Comparison of ENCODE assay signal across 9 mouse cellular contexts in the genomic region with DNA sequence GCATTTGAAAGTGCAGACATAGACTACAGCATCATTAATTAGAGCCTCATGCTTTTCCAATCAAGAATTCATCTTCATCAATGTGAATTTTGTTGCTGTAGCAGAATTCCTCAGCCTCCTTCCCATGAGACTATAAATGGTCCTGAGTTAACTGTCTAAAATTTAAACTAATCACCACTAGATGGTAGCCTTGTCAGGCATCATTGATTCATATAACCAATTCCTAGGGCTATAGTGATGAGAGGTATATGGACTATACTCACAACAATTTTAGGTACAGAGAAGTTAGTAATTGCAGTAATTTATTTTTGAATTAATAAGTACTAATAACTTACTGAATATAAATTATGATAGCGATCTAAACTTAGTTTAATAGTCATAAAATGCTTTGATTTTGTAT.
A peak's percentile ranks its signal among the peaks of the same experiment; 100 is the strongest.
DNase-seq lines count a peak whose midpoint lies in the region; ATAC-seq lines count a peak whose summit lies in the region.
"Had no signal": no experiment of that assay in that cellular context is flagged by ENCODE, and none has a peak within 500 bp of the region (broad histone marks: within the 10 kb centered on the region; RNA-seq: fewer than 3 reads in every experiment).

No protein-coding gene starts in this region.

- H3K4me3 ChIP-seq in kidney, embryonic 14.5 days (ENCODE audit: low read length), result no peak overlapping the region
- no peak overlapping the region for H3K4me3 ChIP-seq in forebrain, embryonic 16.5 days (replicated peaks; ENCODE audit: low read length)

- no peak for ATAC-seq in kidney, embryonic 14.5 days (ENCODE audit: low FRiP score, low TSS enrichment)
- ATAC-seq in forebrain, embryonic 16.5 days, result peak; percentile 57; the same call in 1 of the 2 replicates

- peak; percentile 1 for DNase-seq in kidney, adult 9 months
- DNase-seq in 416B (ENCODE audit: low read depth) (peak; percentile 27), adipocyte (ENCODE audit: low spot score) (peak; percentile 5)
- no peak for DNase-seq in thymus, postnatal 4 days
- DNase-seq in spleen, adult 12 weeks (ENCODE audit: low spot score), result no peak
- DNase-seq: cerebellum, adult 8-10 months; right cerebral cortex, adult 18-20 months had no signal

- no peaks in the 10 kb centered on the region for H3K27me3 ChIP-seq in kidney, embryonic 14.5 days (ENCODE audit: control insufficient read depth, insufficient read depth, low read length)
- no peaks in the 10 kb centered on the region for H3K27me3 ChIP-seq in forebrain, embryonic 16.5 days (replicated peaks; ENCODE audit: control insufficient read depth, insufficient read depth, low read length)

- H3K9ac ChIP-seq in kidney, embryonic 14.5 days (ENCODE audit: low read depth, low read length), result no peak overlapping the region
- H3K9ac ChIP-seq in forebrain, embryonic 16.5 days (replicated peaks; ENCODE audit: low read depth, low read length), result no peak overlapping the region

- 52% methylated on average over 1 of the region's 1 CpGs for WGBS in kidney, embryonic 14.5 days
- 53% methylated on average over 1 of the region's 1 CpGs for WGBS in forebrain, embryonic 16.5 days

- no peaks in the 10 kb centered on the region for H3K4me1 ChIP-seq in kidney, embryonic 14.5 days (ENCODE audit: control insufficient read depth, insufficient read depth, low read length)
- H3K4me1 ChIP-seq in forebrain, embryonic 16.5 days (replicated peaks; ENCODE audit: control insufficient read depth, insufficient read depth, low read length), result no peaks in the 10 kb centered on the region

- no peak overlapping the region for H3K27ac ChIP-seq in kidney, embryonic 14.5 days (ENCODE audit: low read depth, low read length)
- H3K27ac ChIP-seq in forebrain, embryonic 16.5 days (ENCODE audit: low read length), result no peak overlapping the region

- no peak overlapping the region for H3K4me2 ChIP-seq in kidney, embryonic 14.5 days (replicated peaks; ENCODE audit: low read depth, low read length)
- no peak overlapping the region for H3K4me2 ChIP-seq in forebrain, embryonic 16.5 days (ENCODE audit: low read length)

- H3K9me3 ChIP-seq in kidney, embryonic 14.5 days (ENCODE audit: control insufficient read depth, low read length), result no peaks in the 10 kb centered on the region
- no peaks in the 10 kb centered on the region for H3K9me3 ChIP-seq in forebrain, embryonic 16.5 days (ENCODE audit: control insufficient read depth, low read length)

- no peaks in the 10 kb centered on the region for H3K36me3 ChIP-seq in kidney, embryonic 14.5 days (ENCODE audit: control insufficient read depth, insufficient read depth, low read length)
- H3K36me3 ChIP-seq in forebrain, embryonic 16.5 days (ENCODE audit: control insufficient read depth, insufficient read depth), result no peaks in the 10 kb centered on the region

Comparison
In these comparisons a context has a peak if more than half of its experiments do, and no peak if none do; other contexts are left out.
1. DNase-seq: peak in kidney, adult 9 months (single experiment), 416B (single experiment) and adipocyte (single experiment); none in thymus, postnatal 4 days (single experiment) and spleen, adult 12 weeks (single experiment).